Mouse (Mus musculus) hindbrain, embryonic 16.5 days (tissue): Measurements from ENCODE around the gene Ciz1. TPM values are rescaled to one million over a fixed set of nuclear protein-coding genes. Genes with fewer than 3 reads are reported as not detected.

Source experiments
- ATAC-seq: fragments of 200-750 bp; cut with Nextera tagmentation; 2 replicates; pipeline ENCODE4 v1.8.0; 2017; ENCODE audit warnings: moderate TSS enrichment, moderate library complexity
- H3K27ac ChIP-seq: fragments of 300-500 bp; sonication (generic); 2 replicates; pipeline ENCODE4 v1.5.1; 2014; ENCODE audit warnings: low read depth, mild to moderate bottlenecking, control low read depth, low read length, moderate library complexity
- H3K27me3 ChIP-seq: fragments of 300-500 bp; sonication (generic); replicated peaks from 2 replicates; pipeline ENCODE4 v1.6.1; 2014; ENCODE audit warnings: low read length; ENCODE audit not compliant: control insufficient read depth, insufficient read depth
- H3K36me3 ChIP-seq: fragments of 300-500 bp; sonication (generic); 2 replicates; pipeline ENCODE4 v1.6.1; 2014; ENCODE audit warnings: mild to moderate bottlenecking, low read length, moderate library complexity, mixed read lengths; ENCODE audit not compliant: control insufficient read depth, insufficient read depth
- H3K4me1 ChIP-seq: fragments of 300-500 bp; sonication (generic); 2 replicates; pipeline ENCODE4 v1.6.1; 2014; ENCODE audit warnings: low read depth, low read length; ENCODE audit not compliant: control insufficient read depth, insufficient read depth
- H3K4me2 ChIP-seq: fragments of 300-500 bp; sonication (generic); 2 replicates; pipeline ENCODE4 v1.6.1; 2014; ENCODE audit warnings: mild to moderate bottlenecking, low read length, control low read depth, moderate library complexity
- H3K4me3 ChIP-seq: fragments of 300-500 bp; sonication (generic); 2 replicates; pipeline ENCODE4 v1.5.1; 2014; ENCODE audit warnings: mild to moderate bottlenecking, low read length, control low read depth, moderate library complexity
- H3K9ac ChIP-seq: fragments of 300-500 bp; sonication (generic); 2 replicates; pipeline ENCODE4 v1.6.1; 2014; ENCODE audit warnings: low read depth, mild to moderate bottlenecking, control low read depth, low read length, moderate library complexity
- H3K9me3 ChIP-seq: fragments of 300-500 bp; sonication (generic); 2 replicates; pipeline ENCODE4 v1.6.1; 2014; ENCODE audit warnings: mild to moderate bottlenecking, low read length, moderate library complexity; ENCODE audit not compliant: control insufficient read depth
- WGBS: fragments of 180-500 bp; shearing (Covaris S2); extraction: QIAGEN DNeasy Blood & Tissue Kit; methylation state at CpG from one replicate; pipeline ENCODE4 v1.1.7; 2014; 5-methylcytosine and 5-hydroxymethylcytosine counted together
- polyA plus RNA-seq: library from polyadenylated mRNA; unstranded; fragments of >200 nt; fragmentation: Nextera tagmentation; extraction: Ambion mirVana; gene quantifications from 2 replicates; pipeline ENCODE4 v1.2.1, GENCODE M21; 2015

The Ciz1 gene
- polyA plus RNA-seq, 1 experiment from 2014 or later = 41.1 TPM

GRCm38 (mm10) chr2:32327200-32327599 lies 24.9 kb upstream of the Ciz1 start:
- Histone ChIP-seq H3K27ac (no peak overlapping the region), H3K4me3 (no peak overlapping the region), H3K9ac (no peak overlapping the region), H3K27me3 (no peaks in the 10 kb centered on the region), H3K9me3 (no peaks in the 10 kb centered on the region), H3K4me1 (peaks cover 3% of the 10 kb centered on the region), H3K4me2 (no peak overlapping the region), H3K36me3 (no peaks in the 10 kb centered on the region; the same call in 1 of the 2 replicates)
- ATAC-seq = no peak
- WGBS = 65% methylated on average over 4 of the region's 4 CpGs

DNA sequence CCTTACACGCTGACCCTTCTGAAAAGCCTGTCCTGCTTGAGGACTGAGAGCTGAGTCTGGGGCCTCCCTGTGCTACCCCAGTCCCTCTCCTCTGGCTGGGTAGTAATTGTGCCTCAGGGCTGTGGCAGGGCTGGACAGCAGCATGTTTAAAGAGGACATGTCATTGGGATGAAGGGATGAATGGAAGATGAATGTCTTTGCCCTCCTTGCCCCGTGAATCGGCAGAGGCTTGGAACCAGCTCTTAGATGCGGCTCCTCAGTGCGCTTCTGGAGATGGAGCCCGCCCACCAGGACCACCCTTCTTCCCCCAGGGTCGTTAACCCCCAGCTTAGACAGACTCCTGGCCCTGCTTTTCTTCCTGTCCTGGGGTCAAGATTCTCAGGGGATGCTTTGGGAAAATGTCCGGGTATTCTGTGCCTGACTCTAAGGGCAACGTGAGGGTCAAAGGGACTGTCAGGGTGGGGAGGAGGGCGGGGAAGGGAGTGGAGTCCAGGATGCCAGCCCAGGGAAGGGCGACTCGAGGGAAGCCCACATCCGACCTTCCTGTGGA lies 23.1 kb upstream of the Ciz1 start:
- H3K27ac ChIP-seq = no peak overlapping the region
- H3K27me3 ChIP-seq = no peaks in the 10 kb centered on the region
- no peak overlapping the region for H3K4me3 ChIP-seq
- ATAC-seq = 0 out of 2 replicates have a peak, but pooled peaks have one; percentile 4
- WGBS = 18% methylated on average over 13 of the region's 13 CpGs
- H3K36me3 ChIP-seq = peaks cover 3% of the 10 kb centered on the region
- H3K9me3 ChIP-seq = no peaks in the 10 kb centered on the region
- H3K4me1 ChIP-seq = no peaks in the 10 kb centered on the region
- no peak overlapping the region for H3K4me2 ChIP-seq
- H3K9ac ChIP-seq = no peak overlapping the region

DNA sequence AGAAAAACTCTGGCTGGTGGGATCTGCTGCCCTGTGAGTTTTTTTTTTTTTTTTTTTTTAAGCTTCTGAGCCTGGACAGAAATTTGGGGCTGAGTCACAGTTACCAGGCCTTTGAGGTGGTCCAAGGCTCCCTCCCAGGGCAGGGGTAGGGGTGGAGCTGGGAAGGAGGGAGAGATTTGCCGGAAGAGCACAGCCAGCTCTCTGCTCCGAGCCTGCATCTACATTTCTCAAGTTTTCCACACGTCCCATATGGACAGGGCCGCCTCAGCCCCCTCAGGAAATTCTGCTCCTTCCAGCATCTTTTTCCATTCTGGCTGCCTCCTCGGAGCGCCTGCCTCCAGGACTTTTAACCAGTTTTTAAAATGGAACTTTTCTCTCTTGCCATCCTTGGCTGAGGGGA lies 22.6 kb upstream of the Ciz1 start:
- no peak overlapping the region for H3K4me2 ChIP-seq
- H3K4me3 ChIP-seq = no peak overlapping the region
- no peak overlapping the region for H3K9ac ChIP-seq
- 55% methylated on average over 6 of the region's 6 CpGs for whole genome bisulfite sequencing
- no peaks in the 10 kb centered on the region for H3K9me3 ChIP-seq
- no peak overlapping the region for H3K27ac ChIP-seq
- no peak for ATAC-seq
- H3K27me3 ChIP-seq = no peaks in the 10 kb centered on the region
- no peaks in the 10 kb centered on the region for H3K4me1 ChIP-seq
- H3K36me3 ChIP-seq = peaks cover 3% of the 10 kb centered on the region

DNA sequence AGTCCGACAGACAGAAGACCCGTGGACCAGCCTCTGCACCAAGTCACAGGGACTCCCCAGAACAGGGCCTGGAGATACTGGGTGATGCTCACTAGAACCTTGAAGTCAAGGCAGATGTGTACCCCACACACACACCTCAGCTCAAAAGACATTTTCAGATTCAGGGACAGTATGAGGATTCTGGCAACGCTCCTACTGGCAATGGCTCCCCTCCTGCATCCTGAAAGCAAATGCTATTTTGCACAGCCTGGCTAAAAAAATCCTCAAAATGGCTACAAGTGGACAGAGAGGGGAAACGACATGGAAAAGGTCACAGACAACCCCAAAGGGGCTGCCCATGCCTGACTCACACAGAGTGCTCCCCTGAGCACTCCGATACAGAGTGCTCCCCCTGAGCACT lies 20.0 kb upstream of the Ciz1 start:
- Histone ChIP-seq H3K9me3 (no peaks in the 10 kb centered on the region), H3K9ac (no peak overlapping the region), H3K4me1 (no peaks in the 10 kb centered on the region), H3K4me3 (no peak overlapping the region), H3K27me3 (no peaks in the 10 kb centered on the region), H3K4me2 (no peak overlapping the region), H3K27ac (no peak overlapping the region), H3K36me3 (peaks cover 6% of the 10 kb centered on the region)
- ATAC-seq = no peak
- WGBS = 76% methylated on average over 5 of the region's 5 CpGs

- Histone ChIP-seq H3K4me3 (no peak overlapping the region), H3K4me1 (no peaks in the 10 kb centered on the region), H3K9me3 (no peaks in the 10 kb centered on the region), H3K9ac (no peak overlapping the region), H3K27me3 (no peaks in the 10 kb centered on the region), H3K4me2 (no peak overlapping the region), H3K27ac (no peak overlapping the region), H3K36me3 (peaks cover 21% of the 10 kb centered on the region)
- WGBS = 55% methylated on average over 15 of the region's 15 CpGs
- no peak for ATAC-seq
Measured at GRCm38 (mm10) chr2:32335888-32336287, 16.2 kb upstream of the Ciz1 start.

DNA sequence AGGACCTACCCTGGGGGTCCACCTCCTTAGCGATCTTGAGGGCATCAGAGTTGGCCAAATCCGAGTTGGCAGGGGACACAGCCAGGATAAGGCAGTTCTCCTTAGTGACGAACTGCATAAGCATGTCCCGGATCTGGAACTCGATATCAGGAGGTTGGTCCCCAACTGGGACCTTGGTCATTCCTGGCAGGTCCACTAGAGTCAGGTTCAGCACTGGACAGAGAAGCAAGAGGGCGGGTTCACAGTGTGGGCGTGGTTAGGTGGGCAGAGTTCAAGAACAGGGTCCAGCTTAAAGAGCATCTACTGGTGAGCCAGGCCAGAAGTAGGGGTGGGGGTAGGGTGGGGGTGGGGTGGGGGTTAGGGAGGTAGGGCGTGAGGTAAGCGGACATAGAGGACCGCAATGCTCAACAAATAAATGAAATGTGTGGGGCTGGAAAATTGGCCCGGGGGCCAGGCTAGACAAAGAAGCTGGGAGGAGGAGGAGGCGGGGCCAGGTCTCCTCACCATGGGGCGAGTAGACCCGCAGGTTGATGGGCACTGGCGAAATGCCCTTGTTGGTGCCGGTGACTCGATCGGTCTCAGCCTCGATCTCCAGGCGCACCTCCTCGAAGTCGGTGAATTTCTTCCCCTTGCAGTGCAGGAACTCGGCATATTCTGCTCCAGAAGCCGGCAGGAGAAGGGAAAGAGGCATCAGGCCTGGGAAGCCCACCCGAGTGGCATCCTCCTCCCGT lies 12.1 kb upstream of the Ciz1 start:
- no peaks in the 10 kb centered on the region for H3K9me3 ChIP-seq
- WGBS = 45% methylated on average over 26 of the region's 26 CpGs
- no peaks in the 10 kb centered on the region for H3K27me3 ChIP-seq
- H3K4me3 ChIP-seq = no peak overlapping the region
- H3K4me1 ChIP-seq = peaks cover 7% of the 10 kb centered on the region
- peaks cover 18% of the 10 kb centered on the region for H3K36me3 ChIP-seq
- H3K4me2 ChIP-seq = no peak overlapping the region
- no peak overlapping the region for H3K9ac ChIP-seq
- no peak overlapping the region for H3K27ac ChIP-seq
- no peak for ATAC-seq

- peaks cover 7% of the 10 kb centered on the region for H3K4me1 ChIP-seq
- 83% methylated on average over 13 of the region's 13 CpGs for WGBS
- peak overlapping the region; percentile 17; the same call in 1 of the 2 replicates for H3K9ac ChIP-seq
- no peaks in the 10 kb centered on the region for H3K27me3 ChIP-seq
- H3K27ac ChIP-seq = no peak overlapping the region
- H3K4me3 ChIP-seq = no peak overlapping the region
- no peak overlapping the region for H3K4me2 ChIP-seq
- peaks cover 16% of the 10 kb centered on the region for H3K36me3 ChIP-seq
- no peak for ATAC-seq
- H3K9me3 ChIP-seq = no peaks in the 10 kb centered on the region
Measured at GRCm38 (mm10) chr2:32340836-32341633, 11.1 kb upstream of the Ciz1 start.

DNA sequence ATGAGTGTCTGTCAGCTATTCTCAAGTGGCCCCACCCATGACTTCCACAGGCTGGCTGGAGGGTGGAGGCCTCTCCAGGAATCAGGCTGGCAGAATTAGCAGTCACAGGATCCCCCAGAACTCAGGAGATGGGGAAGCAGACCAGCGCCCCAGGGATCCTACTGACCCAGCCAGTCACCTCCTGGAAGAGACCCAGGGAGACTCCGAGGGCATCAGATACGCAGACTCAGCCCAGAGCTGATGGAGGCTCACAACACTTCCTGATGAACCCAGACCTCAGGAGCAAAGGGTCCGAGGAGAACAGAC lies 10.5 kb upstream of the Ciz1 start:
- H3K4me2 ChIP-seq = no peak overlapping the region
- H3K9me3 ChIP-seq = no peaks in the 10 kb centered on the region
- H3K27me3 ChIP-seq = no peaks in the 10 kb centered on the region
- H3K4me1 ChIP-seq = peaks cover 7% of the 10 kb centered on the region
- WGBS = 82% methylated on average over 4 of the region's 4 CpGs
- H3K36me3 ChIP-seq = peaks cover 16% of the 10 kb centered on the region
- no peak overlapping the region for H3K4me3 ChIP-seq
- H3K9ac ChIP-seq = peak overlapping the region; percentile 17
- ATAC-seq = no peak
- H3K27ac ChIP-seq = no peak overlapping the region

- Histone ChIP-seq H3K27ac (no peak overlapping the region), H3K4me3 (no peak overlapping the region), H3K4me1 (peaks cover 7% of the 10 kb centered on the region), H3K4me2 (no peak overlapping the region), H3K9me3 (no peaks in the 10 kb centered on the region), H3K36me3 (peaks cover 20% of the 10 kb centered on the region), H3K9ac (no peak overlapping the region), H3K27me3 (no peaks in the 10 kb centered on the region)
- no peak for ATAC-seq
- 84% methylated on average over 4 of the region's 4 CpGs for WGBS
Measured at GRCm38 (mm10) chr2:32342039-32342438, 10.1 kb upstream of the Ciz1 start.
